Mouse (Mus musculus): ENCODE data around the gene Gm10490.
A peak's percentile ranks its signal among the peaks of the same experiment; 100 is the strongest.

Gm10490 gene

DNA sequence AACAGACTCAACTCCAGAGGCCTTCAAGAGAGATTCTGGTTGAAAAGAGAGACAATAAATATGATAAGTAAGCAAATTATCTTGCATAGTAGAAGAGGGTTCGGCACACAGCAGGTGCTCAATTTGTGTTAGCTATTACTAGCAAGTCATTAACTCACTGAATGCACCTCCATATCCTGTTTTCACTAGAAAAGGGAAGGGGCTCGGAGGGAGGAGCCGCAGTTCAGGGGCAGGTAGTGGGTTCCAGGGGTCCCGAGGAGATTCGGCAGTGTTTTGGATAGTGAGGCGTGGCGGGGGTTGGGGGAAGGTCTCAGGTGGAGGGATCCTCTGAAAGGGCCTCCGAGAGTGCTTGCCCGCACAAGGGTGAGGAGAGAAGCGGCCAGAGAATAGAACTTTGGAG lies 17.8 kb downstream of the Gm10490 start:
- DNase-seq, result no peak

DNA sequence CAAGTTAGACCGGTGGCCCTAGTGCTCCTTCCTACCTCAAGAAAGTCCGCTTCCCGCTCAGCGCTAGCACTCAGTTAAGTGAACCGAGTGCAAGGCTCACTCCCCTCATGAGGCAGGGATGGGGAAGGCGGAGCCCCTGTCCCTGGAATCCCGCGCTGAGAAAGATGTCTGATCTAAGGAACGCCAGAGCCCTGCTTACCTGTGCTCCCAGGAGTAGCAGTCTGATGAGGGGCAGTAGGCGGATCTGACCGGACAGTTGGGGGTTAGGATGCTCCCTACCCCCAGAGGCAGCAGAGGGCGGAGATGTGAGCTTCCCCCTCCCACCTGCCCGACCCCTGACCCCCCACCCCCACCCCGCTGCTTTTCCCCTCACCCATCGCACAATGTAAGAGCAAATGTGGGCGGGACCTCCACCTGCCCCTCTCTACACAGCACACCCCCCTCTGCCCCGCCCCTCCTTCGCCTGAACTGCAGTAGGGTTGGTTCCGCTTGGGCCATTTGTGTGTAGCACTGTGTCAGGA lies 19.0 kb downstream of the Gm10490 start, which contains the start of gene Eras:
Gene Eras, minus strand, starts transcription at position 338 of the 521 bp plus-strand sequence.
- DNase-seq, result no peak

DNA sequence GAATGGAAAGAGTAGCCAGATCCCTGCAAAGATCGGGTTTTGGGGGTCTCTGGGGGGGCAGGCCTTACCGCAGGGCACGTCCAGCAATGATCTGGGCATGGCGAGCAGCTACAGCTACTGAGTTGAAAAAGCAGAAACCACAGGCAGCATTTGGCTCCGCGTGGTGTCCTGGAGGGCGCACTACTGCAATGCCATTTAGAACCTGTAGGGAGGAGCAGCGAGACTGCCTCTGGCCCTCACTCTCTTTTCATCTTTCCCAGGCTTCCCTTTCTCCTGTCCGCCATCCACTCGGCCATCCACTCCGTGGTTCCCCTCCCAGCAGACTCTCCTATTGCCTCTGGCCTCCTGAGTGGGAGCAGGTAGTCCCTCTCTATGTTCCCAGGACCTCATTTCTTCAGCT lies 27.5 kb downstream of the Gm10490 start:
- no peak for DNase-seq

DNA sequence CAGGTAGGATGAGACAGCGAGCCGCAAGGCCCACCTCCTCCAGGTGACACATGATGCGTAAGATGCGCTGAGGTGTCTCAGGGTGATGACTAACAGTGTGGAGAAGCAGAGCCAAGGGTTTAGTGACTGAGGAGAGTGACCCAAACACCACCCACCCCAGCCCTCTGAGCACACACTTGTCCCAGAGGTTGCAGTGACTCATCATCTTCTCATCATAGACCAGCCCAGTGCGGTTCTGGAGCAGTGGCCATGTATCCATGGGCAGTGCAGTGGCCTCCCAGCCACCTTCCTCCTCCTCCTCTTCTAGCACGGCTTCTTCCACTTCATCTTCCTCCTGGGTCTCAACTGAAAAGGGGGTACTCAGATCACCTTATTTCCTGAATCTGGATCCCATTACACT lies 28.3 kb downstream of the Gm10490 start:
- DNase-seq, result no peak

DNA sequence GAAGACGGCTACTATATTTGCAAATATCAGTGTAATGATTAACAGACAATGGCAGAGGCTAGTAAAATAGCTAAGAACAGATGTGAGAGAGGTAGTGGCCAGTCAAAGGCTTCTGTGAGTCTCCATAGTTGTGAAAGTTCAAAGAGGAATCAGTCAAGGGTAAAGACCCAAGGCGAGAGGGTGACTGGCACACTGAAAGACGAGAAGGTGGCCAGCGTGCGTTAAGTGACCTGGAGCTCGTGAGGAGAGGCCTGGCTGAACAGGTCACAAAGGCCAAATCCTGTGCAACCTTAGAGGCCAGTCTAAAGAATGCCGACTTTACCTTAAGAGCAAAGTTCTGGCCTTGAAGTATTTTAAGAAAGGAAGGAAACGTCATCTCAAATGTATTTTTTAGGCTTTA lies 36.3 kb downstream of the Gm10490 start:
- DNase-seq, result no peak

DNA sequence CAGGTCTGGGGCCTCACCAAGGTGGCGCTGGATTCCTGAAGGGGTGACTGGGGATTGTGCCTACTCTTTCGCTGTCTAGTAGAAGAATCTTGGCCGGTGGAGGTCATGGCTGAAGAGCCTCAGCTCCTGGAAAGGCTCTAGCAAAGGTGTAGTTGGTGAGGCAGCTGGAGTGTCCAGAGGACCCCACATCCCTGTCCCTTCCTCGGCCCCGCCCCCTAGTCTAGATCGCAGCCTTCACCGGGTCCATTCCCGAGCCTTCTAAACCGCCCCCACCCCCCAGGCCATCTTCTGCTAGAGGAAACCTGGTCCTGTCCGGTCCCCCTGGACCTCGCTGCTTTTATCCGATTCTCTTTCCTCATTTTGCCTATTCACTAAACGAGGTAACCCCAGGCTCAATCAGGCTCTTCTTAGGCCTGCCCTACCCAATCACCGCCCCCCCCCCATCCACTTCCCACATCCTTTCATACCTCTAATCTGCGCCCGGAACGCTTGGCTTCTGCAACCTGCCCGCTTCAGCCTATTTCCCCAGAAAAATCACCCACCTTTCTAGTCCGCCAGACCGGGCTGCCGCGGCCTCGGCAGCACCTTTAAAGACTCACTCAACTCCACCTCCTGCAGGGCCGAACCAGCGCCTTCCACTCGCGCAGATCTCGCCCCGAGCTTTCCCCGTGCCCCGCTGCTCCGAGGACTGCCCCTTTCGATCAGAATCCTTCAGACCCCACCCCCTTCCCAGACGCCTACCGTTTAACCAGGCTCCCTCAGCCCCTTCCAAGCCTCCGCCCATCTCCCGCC lies 38.0 kb downstream of the Gm10490 start, which contains the start of gene Hdac6:
Gene Hdac6, minus strand, starts transcription at position 782 of the 792 bp plus-strand sequence.
- peak; percentile 37 to 57 for DNase-seq

DNA sequence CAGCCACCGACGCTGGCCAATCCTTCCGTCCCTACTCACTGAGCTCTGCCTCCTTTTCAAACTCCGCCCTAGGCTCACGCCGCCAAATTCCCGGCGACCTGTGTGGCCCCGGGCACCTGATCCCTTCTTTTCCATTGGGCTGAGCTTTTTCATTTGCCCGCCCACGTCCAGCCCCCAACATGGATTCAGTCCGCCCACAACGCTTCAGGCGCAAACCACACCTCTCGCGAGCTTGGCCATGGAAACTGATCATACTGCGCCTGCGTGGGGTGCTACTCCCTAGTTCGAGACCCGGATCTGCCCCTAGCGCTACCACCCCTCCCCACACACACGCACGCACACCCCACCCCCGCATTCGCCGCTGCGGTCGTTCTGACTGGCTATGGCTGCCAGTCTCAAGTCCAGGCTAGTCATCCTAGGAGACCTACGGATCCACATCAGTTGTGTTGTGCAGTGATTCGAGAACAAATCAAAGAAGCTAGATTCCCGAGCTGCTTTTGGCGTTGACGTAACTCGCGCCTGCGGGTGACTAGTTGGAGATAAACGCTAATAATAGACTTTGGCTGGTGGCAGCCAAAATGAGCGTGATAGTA lies 38.7 kb downstream of the Gm10490 start:
- DNase-seq, result peak; percentile 93 to 95

DNA sequence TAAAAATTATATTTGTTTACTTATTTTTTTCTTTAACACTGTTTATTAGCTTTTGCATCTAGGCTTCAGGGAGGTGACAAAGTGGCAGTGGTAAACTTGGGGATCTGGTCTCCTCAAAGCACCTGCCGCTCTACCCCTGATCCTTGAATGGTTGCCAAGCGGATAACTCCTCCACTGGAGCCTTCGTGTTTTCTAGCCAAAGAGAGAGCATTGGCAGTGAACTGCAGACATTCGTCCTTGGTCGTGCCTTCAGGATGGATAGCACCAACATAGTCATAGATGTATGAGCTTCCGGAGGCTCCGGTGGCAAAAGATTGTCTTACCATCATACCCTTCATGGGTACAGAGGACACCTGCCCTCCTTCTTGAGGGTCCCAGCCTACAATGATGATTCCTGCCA lies 40.7 kb downstream of the Gm10490 start:
- DNase-seq, result no peak

DNA sequence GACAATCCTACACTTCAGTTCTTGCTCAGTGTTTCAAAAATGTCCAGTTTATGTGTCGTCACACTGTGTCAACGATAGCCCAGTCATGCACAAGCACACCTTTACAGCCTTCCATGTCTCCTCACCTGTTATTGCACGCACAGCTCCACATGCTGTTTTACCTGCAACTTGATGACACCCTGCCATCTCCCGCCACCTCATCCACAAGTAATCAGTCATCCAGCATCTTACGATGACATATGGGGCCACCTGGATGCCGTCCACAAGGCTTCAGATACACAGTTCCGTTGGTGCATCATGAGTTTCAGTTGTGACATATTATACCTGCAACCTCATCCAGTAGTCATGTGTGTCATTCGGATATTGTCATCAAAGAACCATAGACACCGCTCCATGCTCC lies 49.5 kb downstream of the Gm10490 start:
- no peak for DNase-seq
